Mouse (Mus musculus) cerebellum, adult 9-10 months (tissue): Measurements from ENCODE around the gene Pigr.

ENCODE experiments used
- DNase-seq: peaks from one replicate; pipeline ENCODE4 v3.0.0; 2022

Pigr gene

GRCm38 (mm10) chr1:130829906-130830830 is 3.7 kb downstream of the Pigr start:
- DNase-seq = no peak

- no peak for DNase-seq
These were observed 6.0 kb downstream of the Pigr start for GRCm38 (mm10) chr1:130832230-130833149.

GRCm38 (mm10) chr1:130835161-130835936 is 8.9 kb downstream of the Pigr start:
- peak; percentile 69 for DNase-seq

GRCm38 (mm10) chr1:130838288-130838687 is 11.8 kb downstream of the Pigr start:
- DNase-seq = no peak

GRCm38 (mm10) chr1:130840599-130841379 is 14.3 kb downstream of the Pigr start:
- DNase-seq = no peak

- no peak for DNase-seq
These were observed 15.1 kb downstream of the Pigr start for GRCm38 (mm10) chr1:130841621-130842020.

- DNase-seq = no peak
These were observed 18.0 kb downstream of the Pigr start for GRCm38 (mm10) chr1:130844516-130844915.

GRCm38 (mm10) chr1:130849530-130850214 is 23.2 kb downstream of the Pigr start:
- no peak for DNase-seq

- no peak for DNase-seq
These were observed 23.9 kb downstream of the Pigr start for GRCm38 (mm10) chr1:130850405-130850804.

- no peak for DNase-seq
These were observed 28.3 kb downstream of the Pigr start for GRCm38 (mm10) chr1:130854819-130855218.

- no peak for DNase-seq
These were observed 29.2 kb downstream of the Pigr start for GRCm38 (mm10) chr1:130855723-130856122.

GRCm38 (mm10) chr1:130857456-130857855 is 31.0 kb downstream of the Pigr start:
- no peak for DNase-seq

- peak; percentile 26 for DNase-seq
These were observed 37.8 kb downstream of the Pigr start for GRCm38 (mm10) chr1:130864238-130864637.

- DNase-seq = no peak
These were observed 38.3 kb downstream of the Pigr start for GRCm38 (mm10) chr1:130864741-130865140.

- DNase-seq = no peak
These were observed 39.2 kb downstream of the Pigr start, which contains the start of gene Fcmr for GRCm38 (mm10) chr1:130865541-130866221. Gene Fcmr, plus strand, starts transcription at chr1:130865669.

GRCm38 (mm10) chr1:130872912-130873311 is 46.4 kb downstream of the Pigr start:
- no peak for DNase-seq

- peak; percentile 61 for DNase-seq
These were observed 48.7 kb downstream of the Pigr start for GRCm38 (mm10) chr1:130875139-130875538.

- DNase-seq = no peak
These were observed 49.4 kb downstream of the Pigr start for GRCm38 (mm10) chr1:130875910-130876309.

- peak; percentile 76 for DNase-seq
These were observed 50.5 kb downstream of the Pigr start for GRCm38 (mm10) chr1:130876931-130877509.
